Mouse (Mus musculus) lung, embryonic 16.5 days (tissue): Measurements from ENCODE around the gene Hdac4. TPM values are rescaled to one million over a fixed set of nuclear protein-coding genes. Genes with fewer than 3 reads are reported as not detected.

Experiments used
- ATAC-seq: fragments of 200-750 bp; cut with Nextera tagmentation; 2 replicates; pipeline ENCODE4 v1.8.0; 2017; ENCODE audit warnings: low read depth, mild to moderate bottlenecking, moderate library complexity
- H3K27ac ChIP-seq: fragments of 300-500 bp; sonication (generic); 2 replicates; pipeline ENCODE4 v1.5.1; 2014; ENCODE audit warnings: mild to moderate bottlenecking, control low read depth, low read length
- H3K27me3 ChIP-seq: fragments of 300-500 bp; sonication (generic); 2 replicates; pipeline ENCODE4 v1.6.1; 2014; ENCODE audit warnings: low read depth, low read length, mixed read lengths; ENCODE audit not compliant: control insufficient read depth, insufficient read depth
- H3K36me3 ChIP-seq: fragments of 300-500 bp; sonication (generic); 2 replicates; pipeline ENCODE4 v1.6.1; 2014; ENCODE audit warnings: low read length; ENCODE audit not compliant: control insufficient read depth, insufficient read depth
- H3K4me1 ChIP-seq: fragments of 300-500 bp; sonication (generic); replicated peaks from 2 replicates; pipeline ENCODE4 v1.6.1; 2014; ENCODE audit warnings: low read length, mixed read lengths; ENCODE audit not compliant: control insufficient read depth, insufficient read depth
- H3K4me2 ChIP-seq: fragments of 300-500 bp; sonication (generic); 2 replicates; pipeline ENCODE4 v1.6.1; 2014; ENCODE audit warnings: low read depth, low read length, control low read depth
- H3K4me3 ChIP-seq: fragments of 300-500 bp; sonication (generic); 2 replicates; pipeline ENCODE4 v1.5.1; 2014; ENCODE audit warnings: mild to moderate bottlenecking, low read length, control low read depth
- H3K9ac ChIP-seq: fragments of 300-500 bp; sonication (generic); 2 replicates; pipeline ENCODE4 v1.6.1; 2014; ENCODE audit warnings: low read length, control low read depth
- H3K9me3 ChIP-seq: fragments of 300-500 bp; sonication (generic); 2 replicates; pipeline ENCODE4 v1.6.1; 2016; ENCODE audit warnings: low read length; ENCODE audit not compliant: control insufficient read depth
- WGBS: fragments of 180-500 bp; shearing (Covaris S2); extraction: QIAGEN DNeasy Blood & Tissue Kit; methylation state at CpG from one replicate; pipeline ENCODE4 v1.1.7; 2014; 5-methylcytosine and 5-hydroxymethylcytosine counted together
- polyA plus RNA-seq: library from polyadenylated mRNA; unstranded; fragments of >200 nt; fragmentation: Nextera tagmentation; extraction: Ambion mirVana; gene quantifications from 2 replicates; pipeline ENCODE4 v1.2.1, GENCODE M21; 2015

Hdac4 gene
- polyA plus RNA-seq, 1 experiment from 2014 or later: 15.6 TPM

DNA sequence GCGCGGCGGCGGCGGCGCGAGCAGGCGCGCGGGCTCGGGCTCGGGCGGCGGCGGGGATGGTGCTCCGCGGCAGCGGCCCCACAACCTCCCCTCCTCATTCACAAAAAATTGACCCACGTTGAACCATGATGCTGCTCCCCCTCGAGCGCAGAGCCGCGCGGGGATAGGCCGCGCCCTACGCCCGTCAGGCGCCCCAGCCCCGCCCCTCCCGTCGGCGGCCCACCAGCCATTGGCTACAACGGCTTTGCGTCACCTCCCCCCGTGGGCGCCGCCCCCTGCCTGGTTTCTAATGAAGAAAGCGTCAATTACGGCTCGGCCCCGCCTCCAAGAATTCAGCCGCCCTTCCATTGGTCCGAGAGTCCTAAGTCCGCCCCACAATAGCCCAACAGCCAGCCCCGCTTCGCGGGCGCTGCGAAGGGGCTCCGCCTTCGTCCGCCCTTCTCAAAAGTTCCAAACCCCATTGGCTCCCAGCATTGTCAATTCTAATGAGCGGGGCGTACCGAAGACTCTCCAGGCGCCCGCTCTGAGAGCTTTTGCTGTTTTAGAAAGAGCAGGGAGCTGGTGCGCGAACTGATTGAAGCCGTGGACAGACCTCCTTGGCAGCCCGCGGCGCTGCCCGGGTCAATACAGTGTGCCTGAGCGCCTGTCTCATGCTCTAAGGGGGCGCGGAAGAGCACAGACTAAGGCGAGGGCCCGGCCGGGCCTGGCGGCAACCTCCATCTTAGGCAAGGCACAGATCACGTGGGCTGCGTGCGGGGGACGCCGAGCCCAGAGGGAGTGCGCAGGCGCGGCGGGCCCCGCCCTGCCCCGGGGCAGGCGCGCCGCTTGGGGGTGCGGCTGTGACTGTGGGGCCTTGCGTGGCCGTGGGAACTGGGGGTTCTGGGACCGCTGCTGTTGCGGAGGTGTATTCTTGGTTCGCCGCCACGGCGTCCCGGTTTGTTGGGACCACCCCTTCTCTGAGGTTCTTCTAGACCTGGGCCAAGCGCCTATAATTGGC lies 15.1 kb downstream of the Hdac4 start:
- Histone ChIP-seq H3K9me3 (no peaks in the 10 kb centered on the region), H3K4me1 (peaks cover 17% of the 10 kb centered on the region), H3K27ac (peak overlapping the region; percentile 100), H3K4me2 (peak overlapping the region; percentile 69), H3K9ac (peak overlapping the region; percentile 97), H3K4me3 (peak overlapping the region; percentile 89), H3K36me3 (no peaks in the 10 kb centered on the region), H3K27me3 (no peaks in the 10 kb centered on the region; the same call in 1 of the 2 replicates)
- ATAC-seq: peak; percentile 98
- under 1% methylated on average over 90 of the region's 97 CpGs for WGBS

DNA sequence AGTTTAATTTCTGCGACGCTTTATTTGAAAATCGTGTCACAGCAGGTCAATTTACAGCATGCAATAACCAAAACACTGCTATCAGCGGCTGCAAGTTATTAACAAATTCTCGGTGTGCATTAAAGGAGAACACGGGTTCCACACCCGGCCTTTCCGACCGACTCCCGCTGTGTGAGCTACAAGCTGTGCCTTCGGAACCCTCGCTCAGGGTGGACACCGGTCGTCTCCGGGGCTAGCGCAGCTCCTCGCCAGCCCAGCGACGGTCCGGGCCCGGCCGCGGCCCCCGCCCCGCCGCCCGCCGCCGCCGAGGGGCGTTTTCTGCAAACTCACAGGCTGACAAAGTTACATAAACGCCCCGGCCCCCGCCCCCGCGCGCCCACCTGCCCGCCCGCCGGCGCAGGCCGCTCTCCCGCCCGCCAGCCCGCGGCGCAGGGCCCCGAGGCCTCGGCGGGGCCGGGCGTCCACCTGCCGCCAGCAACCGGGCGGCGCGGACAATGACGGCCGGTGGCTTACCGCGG lies 16.0 kb downstream of the Hdac4 start:
- Histone ChIP-seq H3K4me1 (peaks cover 23% of the 10 kb centered on the region), H3K4me3 (peak overlapping the region; percentile 89), H3K4me2 (peak overlapping the region; percentile 69), H3K36me3 (no peaks in the 10 kb centered on the region), H3K27me3 (no peaks in the 10 kb centered on the region; the same call in 1 of the 2 replicates), H3K9me3 (no peaks in the 10 kb centered on the region), H3K27ac (peak overlapping the region; percentile 88), H3K9ac (peak overlapping the region; percentile 89)
- 1% methylated on average over 44 of the region's 61 CpGs for WGBS
- ATAC-seq: no peak

DNA sequence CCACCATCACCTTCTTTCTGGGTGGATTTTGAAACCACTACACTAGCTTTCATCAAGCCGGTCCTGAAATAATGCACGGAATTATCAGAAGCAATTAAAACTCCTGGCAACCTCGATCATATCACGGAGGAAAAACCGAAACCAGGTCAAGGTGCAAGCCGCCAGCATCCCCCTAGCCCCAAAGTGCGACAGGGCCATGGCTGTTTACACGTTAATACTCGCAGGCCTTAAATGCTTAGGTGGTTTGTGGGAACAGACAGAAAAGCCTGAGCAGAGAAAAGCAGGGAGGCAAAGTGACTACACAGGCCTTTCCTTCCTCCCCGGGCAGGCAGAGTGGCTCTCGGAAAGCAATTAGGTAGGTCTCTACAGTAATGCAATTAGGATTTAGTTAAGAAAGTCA lies 16.4 kb downstream of the Hdac4 start:
- peaks cover 28% of the 10 kb centered on the region for H3K4me1 ChIP-seq
- ATAC-seq: no peak

DNA sequence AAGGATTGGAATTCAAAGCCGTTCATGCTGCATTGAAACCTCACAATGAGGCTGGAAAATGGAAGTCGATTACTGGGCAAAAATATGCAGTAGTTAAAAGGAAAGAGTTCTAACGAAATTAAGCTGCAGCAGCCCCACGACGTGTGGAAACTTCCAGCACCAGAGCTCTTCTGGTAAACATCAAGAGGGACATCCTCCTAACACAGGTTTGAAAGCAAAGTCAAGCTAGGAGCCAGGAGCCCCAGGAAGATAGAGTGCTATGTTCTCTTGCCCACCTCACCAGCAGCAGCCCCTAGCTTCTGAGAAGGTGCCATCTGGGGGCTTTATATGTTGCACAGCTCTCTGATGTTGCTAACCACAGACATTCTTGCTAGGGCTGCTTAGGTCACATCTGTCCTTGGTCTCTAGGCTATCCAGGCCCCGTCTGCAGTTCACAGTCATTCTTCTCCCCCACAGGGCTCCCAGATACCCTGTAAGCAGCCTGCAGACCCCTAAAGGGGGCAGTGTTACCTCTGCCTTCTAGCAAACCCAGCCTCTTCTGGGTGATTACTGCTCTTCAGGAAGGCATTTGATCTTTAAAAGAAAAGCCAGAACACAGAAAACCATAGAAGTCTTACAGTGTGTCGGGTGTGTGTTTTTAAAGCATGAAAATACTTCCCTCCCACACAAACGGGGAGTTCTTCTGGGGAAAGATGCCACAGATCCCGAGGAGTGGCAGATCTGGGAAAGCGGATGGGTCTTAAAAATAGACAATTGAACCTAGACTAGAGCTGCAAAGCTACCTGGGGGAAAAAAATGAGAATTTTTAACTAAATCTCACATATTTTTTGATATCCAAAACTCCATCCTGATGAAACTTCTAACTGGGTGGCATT lies 17.2 kb downstream of the Hdac4 start:
- Histone ChIP-seq H3K27ac (no peak overlapping the region), H3K27me3 (no peaks in the 10 kb centered on the region; the same call in 1 of the 2 replicates), H3K36me3 (no peaks in the 10 kb centered on the region), H3K9me3 (no peaks in the 10 kb centered on the region), H3K4me1 (peaks cover 33% of the 10 kb centered on the region), H3K4me2 (peak overlapping the region; percentile 69), H3K4me3 (no peak overlapping the region; the same call in 1 of the 2 replicates), H3K9ac (peak overlapping the region; percentile 36; the same call in 1 of the 2 replicates)
- no peak for ATAC-seq
- WGBS: 42% methylated on average over 10 of the region's 10 CpGs

More for the DNA sequence above, 16.4 kb downstream of the Hdac4 start:
- Histone ChIP-seq H3K36me3 (no peaks in the 10 kb centered on the region), H3K4me2 (peak overlapping the region; percentile 69), H3K27me3 (no peaks in the 10 kb centered on the region; the same call in 1 of the 2 replicates), H3K9ac (peak overlapping the region; percentile 89), H3K4me3 (peak overlapping the region; percentile 89), H3K9me3 (no peaks in the 10 kb centered on the region), H3K27ac (peak overlapping the region; percentile 88; the same call in 1 of the 2 replicates)
- WGBS: 3% methylated on average over 11 of the region's 11 CpGs

DNA sequence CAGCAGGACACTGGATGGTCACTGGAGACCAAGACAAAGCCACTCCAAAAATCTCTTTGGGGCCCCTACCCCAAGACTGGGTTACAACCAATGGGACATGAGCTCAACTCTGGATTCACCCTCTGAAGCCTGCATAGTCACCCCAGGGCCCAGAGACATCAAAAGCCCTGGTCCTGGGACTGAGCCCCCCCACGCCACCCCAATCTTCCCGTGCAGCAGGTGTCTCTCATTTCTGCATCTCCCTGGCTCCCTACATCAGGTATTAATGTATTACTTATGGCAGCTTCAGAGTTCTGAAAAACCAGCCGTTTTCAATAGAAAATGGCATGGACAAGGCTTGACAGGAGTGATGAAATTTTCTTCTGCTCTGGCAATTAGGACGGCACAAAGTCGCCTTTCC lies 17.9 kb downstream of the Hdac4 start:
- Histone ChIP-seq H3K4me3 (no peak overlapping the region), H3K27ac (no peak overlapping the region), H3K9me3 (no peaks in the 10 kb centered on the region), H3K36me3 (no peaks in the 10 kb centered on the region), H3K4me2 (no peak overlapping the region), H3K9ac (no peak overlapping the region), H3K4me1 (peaks cover 33% of the 10 kb centered on the region), H3K27me3 (no peaks in the 10 kb centered on the region; the same call in 1 of the 2 replicates)
- ATAC-seq: no peak
- 73% methylated on average over 5 of the region's 5 CpGs for WGBS

DNA sequence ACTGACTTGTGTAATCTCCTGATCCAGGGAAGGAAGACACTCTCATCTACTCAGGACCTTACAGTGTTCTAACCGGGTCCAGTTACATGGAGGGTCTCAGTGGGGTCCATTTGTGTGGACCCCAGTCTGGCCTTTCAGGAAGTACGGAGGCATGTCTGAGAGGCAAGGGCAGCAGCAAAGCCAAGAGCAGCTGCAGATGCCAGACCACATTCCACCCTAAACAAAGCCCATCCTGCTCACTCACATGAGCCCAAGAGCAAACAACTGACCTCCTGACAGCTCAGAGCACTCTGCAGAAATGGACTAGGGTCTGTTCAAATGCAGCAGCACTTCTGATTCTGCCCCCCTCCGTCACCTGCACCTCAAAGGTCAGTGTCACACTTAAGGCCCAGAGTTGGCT lies 18.3 kb downstream of the Hdac4 start:
- Histone ChIP-seq H3K9me3 (no peaks in the 10 kb centered on the region), H3K9ac (no peak overlapping the region), H3K27ac (no peak overlapping the region), H3K27me3 (no peaks in the 10 kb centered on the region), H3K36me3 (no peaks in the 10 kb centered on the region), H3K4me1 (peaks cover 33% of the 10 kb centered on the region), H3K4me3 (no peak overlapping the region), H3K4me2 (no peak overlapping the region)
- no peak for ATAC-seq
- 48% methylated on average over 3 of the region's 3 CpGs for WGBS

DNA sequence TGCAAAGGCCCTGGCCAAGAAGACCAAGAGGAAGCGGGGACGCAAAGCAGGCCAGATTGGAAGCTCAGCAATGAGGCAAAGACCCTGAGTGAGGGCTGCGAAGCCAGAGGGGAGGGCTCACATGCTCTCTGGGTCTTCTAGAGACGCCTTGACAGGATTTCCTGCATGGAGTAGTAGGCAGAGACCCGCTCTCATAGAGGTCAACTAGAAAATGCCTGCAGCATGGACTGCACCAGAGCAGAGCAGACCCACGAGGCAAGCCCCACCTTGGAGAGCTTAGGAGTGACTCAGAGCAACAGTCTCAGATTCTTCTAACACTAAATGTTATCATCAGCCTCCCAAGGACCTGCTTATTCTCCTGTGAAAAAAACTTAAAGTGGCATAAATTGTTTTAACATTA lies 20.2 kb downstream of the Hdac4 start:
- H3K4me1 ChIP-seq: peaks cover 33% of the 10 kb centered on the region
- no peak overlapping the region for H3K4me2 ChIP-seq
- no peaks in the 10 kb centered on the region for H3K27me3 ChIP-seq
- 75% methylated on average over 6 of the region's 6 CpGs for WGBS
- H3K27ac ChIP-seq: no peak overlapping the region
- ATAC-seq: no peak
- H3K4me3 ChIP-seq: no peak overlapping the region
- H3K9ac ChIP-seq: no peak overlapping the region
- no peaks in the 10 kb centered on the region for H3K36me3 ChIP-seq
- H3K9me3 ChIP-seq: no peaks in the 10 kb centered on the region

DNA sequence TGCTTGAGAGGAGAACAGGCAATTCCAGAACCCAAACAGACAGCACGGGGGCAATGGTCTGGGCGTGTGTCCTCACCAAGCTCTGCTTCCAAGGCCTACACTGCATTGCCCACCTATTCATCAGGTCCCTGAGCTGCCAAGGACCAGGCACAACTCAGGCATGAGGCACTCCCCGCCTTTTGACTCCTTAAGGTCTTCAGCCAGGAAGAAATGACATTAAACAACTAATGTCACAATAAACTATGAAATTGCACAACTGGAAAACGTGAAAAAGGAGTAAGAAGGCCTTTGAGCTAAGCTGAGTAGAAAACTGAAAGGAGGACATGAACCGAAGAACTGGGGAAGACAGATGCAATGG lies 20.6 kb downstream of the Hdac4 start:
- WGBS: 58% methylated on average over 5 of the region's 5 CpGs
- ATAC-seq: no peak
- peaks cover 33% of the 10 kb centered on the region for H3K4me1 ChIP-seq
- H3K4me2 ChIP-seq: no peak overlapping the region
- no peaks in the 10 kb centered on the region for H3K9me3 ChIP-seq
- no peak overlapping the region for H3K9ac ChIP-seq
- H3K27ac ChIP-seq: no peak overlapping the region
- no peaks in the 10 kb centered on the region for H3K27me3 ChIP-seq
- no peak overlapping the region for H3K4me3 ChIP-seq
- no peaks in the 10 kb centered on the region for H3K36me3 ChIP-seq
